Mouse (Mus musculus) midbrain, embryonic 10.5 days (tissue): Measurements from ENCODE around the gene Psmd9. TPM values are rescaled to one million over a fixed set of nuclear protein-coding genes. Genes with fewer than 3 reads are reported as not detected.

Source experiments
- DNase-seq: peaks from one replicate; pipeline ENCODE4 v3.0.0-alpha.2; 2017; ENCODE audit warnings: low spot score
- H3K27ac ChIP-seq: fragments of 300-500 bp; sonication (generic); replicated peaks from 2 replicates; pipeline ENCODE4 v1.5.1; 2016; ENCODE audit warnings: mild to moderate bottlenecking
- H3K27me3 ChIP-seq: fragments of 300-500 bp; sonication (generic); 2 replicates; pipeline ENCODE4 v1.6.1; 2016; ENCODE audit warnings: low read depth, mild to moderate bottlenecking; ENCODE audit not compliant: poor library complexity, severe bottlenecking
- H3K36me3 ChIP-seq: fragments of 300-500 bp; sonication (generic); 2 replicates; pipeline ENCODE4 v1.6.1; 2016; ENCODE audit warnings: mild to moderate bottlenecking, moderate library complexity
- H3K4me1 ChIP-seq: fragments of 300-500 bp; sonication (generic); 2 replicates; pipeline ENCODE4 v1.6.1; 2016
- H3K4me3 ChIP-seq: fragments of 300-500 bp; sonication (generic); 2 replicates; pipeline ENCODE4 v1.5.1; 2016; ENCODE audit warnings: mild to moderate bottlenecking, moderate library complexity
- H3K9me3 ChIP-seq: fragments of 300-500 bp; sonication (generic); replicated peaks from 2 replicates; pipeline ENCODE4 v1.6.1; 2016; ENCODE audit warnings: mild to moderate bottlenecking
- WGBS: fragments of 180-500 bp; shearing (Covaris S2); methylation state at CpG from one replicate; pipeline ENCODE4 v1.1.7; 2016; 5-methylcytosine and 5-hydroxymethylcytosine counted together
- polyA plus RNA-seq: library from polyadenylated mRNA; unstranded; fragments of >200 nt; fragmentation: Nextera tagmentation; extraction: Ambion mirVana; gene quantifications from 2 replicates; pipeline ENCODE4 v1.2.1, GENCODE M21; 2016

The Psmd9 gene
- polyA plus RNA-seq, 1 experiment from 2014 or later, result 78.5 TPM

GRCm38 (mm10) chr5:123139722-123140627 is 29.2 kb upstream of the Psmd9 start:
- WGBS, result under 1% methylated on average over 28 of the region's 28 CpGs
- peak; percentile 47 for DNase-seq
- no peaks in the 10 kb centered on the region for H3K27me3 ChIP-seq
- peak overlapping the region; percentile 99 for H3K4me3 ChIP-seq
- H3K9me3 ChIP-seq, result no peaks in the 10 kb centered on the region
- peaks cover 70% of the 10 kb centered on the region for H3K4me1 ChIP-seq
- peaks cover 32% of the 10 kb centered on the region for H3K36me3 ChIP-seq
- peak overlapping the region; percentile 100 for H3K27ac ChIP-seq

- under 1% methylated on average over 31 of the region's 31 CpGs for WGBS
- no peaks in the 10 kb centered on the region for H3K27me3 ChIP-seq
- peak overlapping the region; percentile 99 for H3K4me3 ChIP-seq
- peak overlapping the region; percentile 100 for H3K27ac ChIP-seq
- peaks cover 70% of the 10 kb centered on the region for H3K4me1 ChIP-seq
- DNase-seq, result peak; percentile 92
- H3K9me3 ChIP-seq, result no peaks in the 10 kb centered on the region
- peaks cover 32% of the 10 kb centered on the region for H3K36me3 ChIP-seq
Observed at GRCm38 (mm10) chr5:123140694-123141554, 28.3 kb upstream of the Psmd9 start.

- peak; percentile 72 for DNase-seq
- WGBS, result 1% methylated on average over 35 of the region's 38 CpGs
- Histone ChIP-seq H3K9me3 (no peaks in the 10 kb centered on the region), H3K27me3 (no peaks in the 10 kb centered on the region), H3K36me3 (peaks cover 35% of the 10 kb centered on the region), H3K4me3 (peak overlapping the region; percentile 99), H3K4me1 (peaks cover 70% of the 10 kb centered on the region), H3K27ac (peak overlapping the region; percentile 100)
Observed at GRCm38 (mm10) chr5:123141555-123142160, 27.6 kb upstream of the Psmd9 start.

GRCm38 (mm10) chr5:123142161-123143157 is 26.8 kb upstream of the Psmd9 start, which contains the start of gene Setd1b:
TSS of gene Setd1b (plus strand) at chr5:123142193.
- Histone ChIP-seq H3K36me3 (peaks cover 36% of the 10 kb centered on the region), H3K4me1 (peaks cover 64% of the 10 kb centered on the region), H3K27me3 (no peaks in the 10 kb centered on the region), H3K4me3 (peak within 1 kb of the TSS; percentile 99), H3K27ac (peak within 1 kb of the TSS; percentile 100), H3K9me3 (no peaks in the 10 kb centered on the region)
- under 1% methylated on average over 80 of the region's 103 CpGs for WGBS
- DNase-seq, result peak; percentile 77

GRCm38 (mm10) chr5:123143251-123143970 is 25.8 kb upstream of the Psmd9 start:
- Histone ChIP-seq H3K36me3 (peaks cover 43% of the 10 kb centered on the region), H3K9me3 (no peaks in the 10 kb centered on the region), H3K27ac (peak overlapping the region; percentile 100), H3K4me1 (peaks cover 64% of the 10 kb centered on the region), H3K27me3 (no peaks in the 10 kb centered on the region), H3K4me3 (peak overlapping the region; percentile 99)
- WGBS, result 2% methylated on average over 24 of the region's 24 CpGs
- peak; percentile 55 for DNase-seq

- Histone ChIP-seq H3K4me3 (peak overlapping the region; percentile 99), H3K27me3 (no peaks in the 10 kb centered on the region), H3K9me3 (no peaks in the 10 kb centered on the region), H3K4me1 (peaks cover 68% of the 10 kb centered on the region), H3K27ac (peak overlapping the region; percentile 100), H3K36me3 (peaks cover 50% of the 10 kb centered on the region)
- no peak for DNase-seq
- WGBS, result 11% methylated on average over 17 of the region's 17 CpGs
Observed at GRCm38 (mm10) chr5:123143971-123144745, 25.1 kb upstream of the Psmd9 start.

GRCm38 (mm10) chr5:123144746-123145590 is 24.2 kb upstream of the Psmd9 start:
- H3K36me3 ChIP-seq, result peaks cover 58% of the 10 kb centered on the region

GRCm38 (mm10) chr5:123146357-123146756 is 22.9 kb upstream of the Psmd9 start:
- Histone ChIP-seq H3K36me3 (peaks cover 72% of the 10 kb centered on the region), H3K27ac (no peak overlapping the region)
- WGBS, result 88% methylated on average over 11 of the region's 11 CpGs

More at GRCm38 (mm10) chr5:123144746-123145590, 24.2 kb upstream of the Psmd9 start:
- Histone ChIP-seq H3K9me3 (no peaks in the 10 kb centered on the region), H3K4me3 (peak overlapping the region; percentile 99), H3K27ac (peak overlapping the region; percentile 100), H3K4me1 (peaks cover 73% of the 10 kb centered on the region), H3K27me3 (no peaks in the 10 kb centered on the region)
- no peak for DNase-seq
- WGBS, result 47% methylated on average over 20 of the region's 20 CpGs

GRCm38 (mm10) chr5:123147569-123147968 is 21.6 kb upstream of the Psmd9 start:
- Histone ChIP-seq H3K4me3 (peak overlapping the region; percentile 12; the same call in 1 of the 2 replicates), H3K4me1 (peaks cover 84% of the 10 kb centered on the region), H3K27me3 (no peaks in the 10 kb centered on the region), H3K36me3 (peaks cover 84% of the 10 kb centered on the region), H3K9me3 (no peaks in the 10 kb centered on the region), H3K27ac (no peak overlapping the region)
- 90% methylated on average over 17 of the region's 17 CpGs for WGBS
- DNase-seq, result no peak

More at GRCm38 (mm10) chr5:123146357-123146756, 22.9 kb upstream of the Psmd9 start:
- Histone ChIP-seq H3K4me1 (peaks cover 87% of the 10 kb centered on the region), H3K27me3 (no peaks in the 10 kb centered on the region), H3K4me3 (no peak overlapping the region), H3K9me3 (no peaks in the 10 kb centered on the region)
- DNase-seq, result no peak
